Mouse (Mus musculus) kidney, adult 2 months (tissue): Measurements from ENCODE around the gene Fam20a. TPM values are rescaled to one million over a fixed set of nuclear protein-coding genes. Genes with fewer than 3 reads are reported as not detected.

ENCODE experiments used
- DNase-seq: peaks from one replicate; pipeline ENCODE4 v3.0.0; 2021
- H3K27ac ChIP-seq: fragments of 200-500 bp; 2 replicates; pipeline ENCODE4 v1.5.1; 2012; ENCODE audit warnings: low read depth, low read length, control low read depth, inconsistent platforms; ENCODE audit not compliant: insufficient read depth
- H3K27me3 ChIP-seq: fragments of 200-500 bp; replicated peaks from 2 replicates; pipeline ENCODE4 v1.6.1; 2012; ENCODE audit warnings: mild to moderate bottlenecking, moderate library complexity, low read length, inconsistent platforms; ENCODE audit not compliant: control insufficient read depth, insufficient read depth
- H3K36me3 ChIP-seq: fragments of 200-500 bp; 2 replicates; pipeline ENCODE4 v1.6.1; 2012; ENCODE audit warnings: mild to moderate bottlenecking, moderate library complexity, low read length, inconsistent platforms; ENCODE audit not compliant: control insufficient read depth, insufficient read depth
- H3K4me1 ChIP-seq: fragments of 200-500 bp; 2 replicates; pipeline ENCODE4 v1.6.1; 2011; ENCODE audit warnings: low read length; ENCODE audit not compliant: control insufficient read depth, insufficient read depth
- H3K4me3 ChIP-seq: fragments of 200-500 bp; 2 replicates; pipeline ENCODE4 v1.5.1; 2011; ENCODE audit warnings: mild to moderate bottlenecking, low read depth, low read length, control low read depth; ENCODE audit not compliant: insufficient read depth
- CTCF ChIP-seq: fragments of 200-500 bp; conservative IDR thresholded peaks from 2 replicates; pipeline ENCODE4 v1.5.1; 2011; ENCODE audit warnings: low read depth, mild to moderate bottlenecking, control low read depth, low read length, moderate library complexity, mixed read lengths; ENCODE audit not compliant: insufficient read depth, insufficient read length
- POLR2A ChIP-seq: fragments of 200-500 bp; IDR thresholded peaks from one replicate; pipeline ENCODE4 v1.6.1; 2011; ENCODE audit warnings: low read depth, low read length, control low read depth
- WGBS: fragments of 180-500 bp; shearing (Covaris S2); methylation state at CpG from one replicate; pipeline ENCODE4 v1.1.7; 2018; 5-methylcytosine and 5-hydroxymethylcytosine counted together
- polyA plus RNA-seq: library from polyadenylated mRNA; depleted of rRNA; stranded (reverse); fragments of >200 nt; gene quantifications from 2 replicates; pipeline ENCODE4 v1.2.3, GENCODE M21; 2012

The Fam20a gene
- polyA plus RNA-seq, 1 experiment, result 7.5 TPM

GRCm38 (mm10) chr11:109672396-109672795 lies 49.7 kb downstream of the Fam20a start:
- Histone ChIP-seq H3K4me3 (no peak overlapping the region), H3K27me3 (no peaks in the 10 kb centered on the region), H3K36me3 (peaks cover 3% of the 10 kb centered on the region), H3K27ac (no peak overlapping the region), H3K4me1 (no peaks in the 10 kb centered on the region)
- TF ChIP-seq POLR2A (no peak), CTCF (no peak)
- 84% methylated on average over 8 of the region's 8 CpGs for WGBS
- DNase-seq, result no peak

GRCm38 (mm10) chr11:109672021-109672324 lies 50.1 kb downstream of the Fam20a start:
- no peak overlapping the region for H3K4me3 ChIP-seq
- peaks cover 3% of the 10 kb centered on the region for H3K36me3 ChIP-seq
- TF ChIP-seq POLR2A, result no peak
- no peak for TF ChIP-seq CTCF
- no peaks in the 10 kb centered on the region for H3K27me3 ChIP-seq
- no peaks in the 10 kb centered on the region for H3K4me1 ChIP-seq
- WGBS, result 87% methylated on average over 5 of the region's 5 CpGs
- DNase-seq, result no peak
- no peak overlapping the region for H3K27ac ChIP-seq

GRCm38 (mm10) chr11:109671136-109672020 lies 50.7 kb downstream of the Fam20a start:
- Histone ChIP-seq H3K27ac (peak overlapping the region; percentile 59), H3K4me3 (no peak overlapping the region), H3K27me3 (no peaks in the 10 kb centered on the region), H3K4me1 (no peaks in the 10 kb centered on the region), H3K36me3 (peaks cover 3% of the 10 kb centered on the region)
- TF ChIP-seq CTCF (no peak), POLR2A (no peak)
- whole genome bisulfite sequencing, result 69% methylated on average over 6 of the region's 6 CpGs
- peak; percentile 36 for DNase-seq

GRCm38 (mm10) chr11:109670026-109670916 lies 51.8 kb downstream of the Fam20a start:
- DNase-seq, result peak; percentile 66
- Histone ChIP-seq H3K4me3 (no peak overlapping the region), H3K27me3 (no peaks in the 10 kb centered on the region), H3K36me3 (peaks cover 6% of the 10 kb centered on the region), H3K27ac (peak overlapping the region; percentile 5; the same call in 1 of the 2 replicates), H3K4me1 (no peaks in the 10 kb centered on the region)
- 43% methylated on average over 14 of the region's 14 CpGs for WGBS
- TF ChIP-seq CTCF (peak; percentile 49), POLR2A (no peak)

GRCm38 (mm10) chr11:109669149-109669708 lies 52.9 kb downstream of the Fam20a start:
- Histone ChIP-seq H3K36me3 (peaks cover 8% of the 10 kb centered on the region), H3K4me3 (no peak overlapping the region), H3K27me3 (no peaks in the 10 kb centered on the region), H3K4me1 (no peaks in the 10 kb centered on the region), H3K27ac (no peak overlapping the region)
- no peak for DNase-seq
- WGBS, result 74% methylated on average over 8 of the region's 8 CpGs
- TF ChIP-seq POLR2A, result no peak
- TF ChIP-seq CTCF, result no peak

- no peaks in the 10 kb centered on the region for H3K27me3 ChIP-seq
Measured at GRCm38 (mm10) chr11:109668115-109668725, 53.9 kb downstream of the Fam20a start.

More at GRCm38 (mm10) chr11:109668115-109668725, 53.9 kb downstream of the Fam20a start:
- TF ChIP-seq CTCF (no peak), POLR2A (no peak)
- peaks cover 11% of the 10 kb centered on the region for H3K36me3 ChIP-seq
- DNase-seq, result no peak
- no peaks in the 10 kb centered on the region for H3K4me1 ChIP-seq
- no peak overlapping the region for H3K4me3 ChIP-seq
- 57% methylated on average over 8 of the region's 8 CpGs for WGBS
- no peak overlapping the region for H3K27ac ChIP-seq
